Mouse (Mus musculus) CH12.LX (cell line): ENCODE results near the gene C2cd3.

ENCODE experiments used
- ELF1 ChIP-seq: IDR thresholded peaks from 2 replicates; pipeline ENCODE4 v1.6.1; 2014; ENCODE audit warnings: low read depth, mild to moderate bottlenecking, inconsistent platforms, low read length, improper control_type of control experiment
- KAT2A ChIP-seq: IDR thresholded peaks from 2 replicates; pipeline ENCODE4 v1.6.1; 2012; ENCODE audit warnings: low read length, improper control_type of control experiment, inconsistent platforms; ENCODE audit not compliant: insufficient replicate concordance
- NRF1 ChIP-seq: IDR thresholded peaks from 2 replicates; pipeline ENCODE4 v1.6.1; 2014; ENCODE audit warnings: low read depth, mild to moderate bottlenecking, inconsistent platforms, low read length, improper control_type of control experiment, moderate library complexity

DNA sequence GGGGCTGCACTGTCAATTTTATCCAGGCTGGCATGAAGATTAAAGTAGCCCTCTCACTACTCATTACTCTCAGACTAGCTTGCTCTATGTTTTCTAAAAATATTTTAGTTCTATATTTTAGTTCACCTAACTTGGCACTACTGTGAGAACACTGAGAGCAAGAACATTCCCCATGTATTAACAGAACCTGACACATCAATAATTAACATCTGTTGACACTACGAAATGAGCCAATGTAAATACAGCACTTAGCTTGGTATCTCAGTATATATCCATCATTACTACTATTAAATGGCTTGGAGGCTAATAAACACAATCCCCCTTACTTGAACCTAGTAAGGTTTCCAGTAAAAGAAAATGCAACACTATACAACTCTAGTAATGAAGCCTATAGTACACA, 15.3 kb upstream of the C2cd3 start:
- TF ChIP-seq KAT2A (no peak), ELF1 (no peak), NRF1 (no peak)
